12 mouse cellular contexts compared by ENCODE assay signal in genomic region chr5:113334621-113335530, GRCm38 (mm10). TPM values are rescaled to one million over a fixed set of nuclear protein-coding genes. Genes with fewer than 3 reads are reported as not detected.
DNase-seq lines count a peak whose midpoint lies in the region; ATAC-seq lines count a peak whose summit lies in the region.
"Had no signal": no experiment of that assay in that cellular context is flagged by ENCODE, and none has a peak within 500 bp of the region (broad histone marks: within the 10 kb centered on the region; RNA-seq: fewer than 3 reads in every experiment).

No protein-coding gene starts in this region.

- intact Hi-C loops in left cerebral cortex, postnatal 14 days (cut with DNase I): no loop called here

- DNase-seq in heart, adult 8-10 months (ENCODE audit: low spot score): no peak
- peak; percentile 89 for DNase-seq in ES-CJ7 (ENCODE audit: low read depth, low spot score)
- peak; percentile 30 for DNase-seq in midbrain, embryonic 10.5 days (ENCODE audit: low spot score)
- no peak for DNase-seq in frontal cortex, postnatal 10 days (ENCODE audit: low spot score in 2 of 2)
- no peak for DNase-seq in left cerebral cortex, postnatal 14 days (ENCODE audit: low spot score in 2 of 2)
- no peak for DNase-seq in lung, postnatal 36 days
- DNase-seq: adrenal gland, postnatal 14 days; liver, postnatal 0 days; right cerebral cortex, adult 18-20 months had no signal

- H3K4me3 ChIP-seq in heart, embryonic 14.5 days (ENCODE audit: control insufficient read depth in 1 of 2, insufficient read depth in 1 of 2, low read depth in 1 of 2, low read length in 2 of 2): peak overlapping the region in 1 of 2 experiments; percentile 25; a peak in 2 of 4 replicates
- peak overlapping the region; percentile 26 for H3K4me3 ChIP-seq in forebrain, embryonic 16.5 days (replicated peaks; ENCODE audit: low read length)
- peak overlapping the region; percentile 51 for H3K4me3 ChIP-seq in midbrain, embryonic 10.5 days

- H3K9me3 ChIP-seq in heart, embryonic 14.5 days (ENCODE audit: control insufficient read depth, low read length): peaks cover 2% of the 10 kb centered on the region; the same call in 1 of the 2 replicates
- H3K9me3 ChIP-seq in forebrain, embryonic 16.5 days (ENCODE audit: control insufficient read depth, low read length): no peaks in the 10 kb centered on the region
- peaks cover 5% of the 10 kb centered on the region; the same call in 1 of the 2 replicates for H3K9me3 ChIP-seq in midbrain, embryonic 10.5 days (replicated peaks)

- ATAC-seq in heart, embryonic 14.5 days (ENCODE audit: insufficient number of reproducible peaks, insufficient read depth, low FRiP score, low read depth): no peak
- ATAC-seq in forebrain, embryonic 16.5 days: no peak
- ATAC-seq: liver, postnatal 0 days had no signal

- no peaks in the 10 kb centered on the region for H3K36me3 ChIP-seq in heart, embryonic 14.5 days (ENCODE audit: control insufficient read depth, insufficient read depth, low read length)
- H3K36me3 ChIP-seq in forebrain, embryonic 16.5 days (ENCODE audit: control insufficient read depth, insufficient read depth): no peaks in the 10 kb centered on the region
- H3K36me3 ChIP-seq in midbrain, embryonic 10.5 days: no peaks in the 10 kb centered on the region

- H3K27ac ChIP-seq in heart, embryonic 14.5 days (replicated peaks in 1 of 2; ENCODE audit: control insufficient read depth in 1 of 2, insufficient read depth in 1 of 2, low read depth in 2 of 2, low read length in 2 of 2): no peak overlapping the region
- H3K27ac ChIP-seq in forebrain, embryonic 16.5 days (ENCODE audit: low read length): no peak overlapping the region
- peak overlapping the region; percentile 70 for H3K27ac ChIP-seq in midbrain, embryonic 10.5 days (replicated peaks)

- H3K27me3 ChIP-seq in heart, embryonic 14.5 days (ENCODE audit: control insufficient read depth, insufficient read depth, low read length): peaks cover 83% of the 10 kb centered on the region
- H3K27me3 ChIP-seq in forebrain, embryonic 16.5 days (replicated peaks; ENCODE audit: control insufficient read depth, insufficient read depth, low read length): peaks cover 42% of the 10 kb centered on the region
- H3K27me3 ChIP-seq in midbrain, embryonic 10.5 days (ENCODE audit: low read depth, poor library complexity, severe bottlenecking): peaks cover 78% of the 10 kb centered on the region

- 7% methylated on average over 34 of the region's 34 CpGs for WGBS in heart, embryonic 14.5 days
- 8% methylated on average over 34 of the region's 34 CpGs for WGBS in forebrain, embryonic 16.5 days
- 7% methylated on average over 34 of the region's 34 CpGs for WGBS in midbrain, embryonic 10.5 days

- H3K4me1 ChIP-seq in heart, embryonic 14.5 days (ENCODE audit: control insufficient read depth in 2 of 2, insufficient read depth in 2 of 2, low read length in 2 of 2): no peaks in the 10 kb centered on the region; a peak in 1 of 4 replicates
- peaks cover 12% of the 10 kb centered on the region for H3K4me1 ChIP-seq in forebrain, embryonic 16.5 days (replicated peaks; ENCODE audit: control insufficient read depth, insufficient read depth, low read length)
- peaks cover 32% of the 10 kb centered on the region for H3K4me1 ChIP-seq in midbrain, embryonic 10.5 days

- H3K4me2 ChIP-seq in heart, embryonic 14.5 days (ENCODE audit: low read length): peak overlapping the region; percentile 52
- peak overlapping the region; percentile 39 for H3K4me2 ChIP-seq in forebrain, embryonic 16.5 days (ENCODE audit: low read length)

- H3K9ac ChIP-seq in heart, embryonic 14.5 days (ENCODE audit: low read length): no peak overlapping the region
- H3K9ac ChIP-seq in forebrain, embryonic 16.5 days (replicated peaks; ENCODE audit: low read depth, low read length): peak overlapping the region; percentile 37; the same call in 1 of the 2 replicates
- H3K9ac ChIP-seq: liver, postnatal 0 days had no signal

RNA-seq across cellular contexts. Expression of gene Aym1, which starts 22.2 kb away (rescaled TPM):
- polyA plus RNA-seq in heart, embryonic 14.5 days (2014; fragmentation: Nextera tagmentation; extraction: Ambion mirVana): not detected in 2 replicates
- not detected for total RNA-seq in heart, adult 8-10 months (2022)
- polyA plus RNA-seq in forebrain, embryonic 16.5 days (2015; fragmentation: Nextera tagmentation; extraction: Ambion mirVana): not detected in 2 replicates
- polyA plus RNA-seq in midbrain, embryonic 10.5 days (2016; fragmentation: Nextera tagmentation; extraction: Ambion mirVana): not detected in 2 replicates
- not detected for total RNA-seq in left cerebral cortex, postnatal 14 days (2021)
- total RNA-seq: adrenal gland, postnatal 14 days had no signal
- polyA plus RNA-seq: C2C12; liver, postnatal 0 days had no signal

RNA-seq across cellular contexts. Expression of gene Sgsm1, which starts 24.3 kb away (rescaled TPM):
- polyA plus RNA-seq in heart, embryonic 14.5 days (2014; fragmentation: Nextera tagmentation; extraction: Ambion mirVana): 0.57 and 1.0 TPM in 2 replicates
- under 1 TPM; 0.37 to 0.84 (median 0.58) TPM for total RNA-seq in heart, adult 8-10 months (2022)
- polyA plus RNA-seq in forebrain, embryonic 16.5 days (2015; fragmentation: Nextera tagmentation; extraction: Ambion mirVana): 15.8 and 19.2 TPM in 2 replicates
- polyA plus RNA-seq in midbrain, embryonic 10.5 days (2016; fragmentation: Nextera tagmentation; extraction: Ambion mirVana): 16.0 and 16.3 TPM in 2 replicates
- total RNA-seq in left cerebral cortex, postnatal 14 days (2021): 100 to 1,000 TPM; 100 to 110 TPM

Comparison
In these comparisons a context has a peak if more than half of its experiments do, and no peak if none do; other contexts are left out.
1. DNase-seq: peak in ES-CJ7 (single experiment) and midbrain, embryonic 10.5 days (single experiment); none in heart, adult 8-10 months (single experiment), frontal cortex, postnatal 10 days (0 of 2), left cerebral cortex, postnatal 14 days (0 of 2) and lung, postnatal 36 days (single experiment).